Mouse (Mus musculus): ENCODE measurements around the gene 9530077C05Rik.
A peak's percentile ranks its signal among the peaks of the same experiment; 100 is the strongest.

9530077C05Rik gene

GRCm38 (mm10) chr9:22455041-22455440, 43.7 kb downstream of the 9530077C05Rik start:
- DNase-seq (ENCODE audit: low read depth, low spot score) = no peak

GRCm38 (mm10) chr9:22457142-22457835, 46.0 kb downstream of the 9530077C05Rik start:
- no peak for DNase-seq (ENCODE audit: low read depth, low spot score)

- DNase-seq (ENCODE audit: low read depth, low spot score) = no peak
These were observed 50.6 kb downstream of the 9530077C05Rik start for GRCm38 (mm10) chr9:22461946-22462345.

DNA sequence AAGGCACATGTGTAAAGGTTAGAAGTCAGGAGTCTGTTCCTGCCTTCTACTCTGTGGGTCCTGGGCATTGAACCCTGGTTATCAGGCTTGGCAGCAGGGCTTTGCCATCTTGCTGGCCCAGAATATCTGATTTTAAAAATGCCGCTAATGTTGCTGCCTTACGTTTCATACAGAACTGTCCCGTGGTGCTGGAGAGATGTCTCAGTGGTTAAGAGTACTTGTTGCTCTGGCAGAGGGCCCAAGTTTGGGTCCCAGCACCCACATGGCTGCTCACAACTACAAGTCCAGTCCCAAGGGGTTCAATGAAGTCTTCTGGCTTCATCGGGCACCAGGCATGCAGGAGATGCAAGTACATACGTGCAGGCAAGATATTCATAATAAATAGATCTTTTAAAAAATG, 54.9 kb downstream of the 9530077C05Rik start:
- DNase-seq (ENCODE audit: low read depth, low spot score) = no peak

- DNase-seq (ENCODE audit: low read depth, low spot score) = peak; percentile 68
These were observed 56.3 kb downstream of the 9530077C05Rik start for GRCm38 (mm10) chr9:22467371-22468169.

DNA sequence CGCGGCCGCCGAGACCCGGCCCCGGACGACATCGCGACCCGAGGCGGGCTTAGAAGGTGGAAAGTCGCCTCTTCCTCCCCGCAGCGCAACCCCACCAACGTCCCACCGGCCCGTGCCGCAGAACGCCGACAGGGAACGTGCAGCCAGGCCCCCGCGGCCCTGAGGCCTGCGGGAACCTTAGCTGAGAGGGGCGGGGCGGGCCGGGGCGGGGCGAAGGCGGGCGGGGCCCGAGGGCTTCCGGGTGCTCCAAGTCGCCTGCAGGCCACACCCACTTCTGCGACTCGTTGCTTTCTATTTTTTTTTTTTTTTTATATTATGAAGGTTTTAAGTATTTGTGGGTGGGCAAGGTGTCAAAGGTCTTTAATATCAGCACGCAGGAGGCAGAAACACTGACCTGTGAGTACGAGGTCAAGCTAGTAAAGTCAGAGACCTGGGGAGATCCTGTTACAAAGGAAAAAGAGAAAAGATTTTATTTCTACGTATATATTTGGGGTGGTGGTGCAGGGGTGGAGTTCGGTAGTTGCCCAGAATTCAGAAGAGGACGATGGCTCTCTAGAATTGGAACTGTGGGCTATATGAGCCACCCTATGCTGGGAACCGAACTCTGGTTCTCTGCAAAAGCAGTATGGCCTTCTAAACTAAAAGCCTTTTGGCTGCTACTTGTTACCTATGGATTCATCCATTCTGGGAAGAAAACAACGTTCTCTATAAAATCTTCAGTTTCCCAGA, 57.0 kb downstream of the 9530077C05Rik start:
- peak; percentile 92 for DNase-seq (ENCODE audit: low read depth, low spot score)

GRCm38 (mm10) chr9:22468899-22469259, 57.6 kb downstream of the 9530077C05Rik start:
- DNase-seq (ENCODE audit: low read depth, low spot score) = no peak

DNA sequence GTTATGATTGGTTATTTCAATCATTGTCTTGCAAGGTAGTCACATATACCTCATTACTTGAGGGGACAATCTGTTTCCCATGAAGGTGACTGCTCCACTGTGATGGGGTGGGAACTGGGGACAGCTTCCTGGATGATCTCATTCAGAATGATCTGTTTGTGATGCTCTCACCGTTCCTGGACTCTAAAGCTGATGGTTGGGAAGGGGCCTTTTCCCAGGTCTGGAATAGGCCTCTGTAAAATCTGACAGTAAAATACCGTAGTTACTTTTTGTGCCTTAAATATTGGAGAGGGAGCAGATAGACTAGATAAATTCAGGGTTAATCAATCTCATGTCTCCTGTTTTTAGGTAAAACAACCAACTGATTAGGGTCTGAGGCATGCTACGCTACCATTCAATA, 58.3 kb downstream of the 9530077C05Rik start, which contains the start of gene Rp9:
Rp9 (minus strand) TSS at position 101 of the 400 bp plus-strand sequence.
- no peak for DNase-seq (ENCODE audit: low read depth, low spot score)

- peak; percentile 99 for DNase-seq (ENCODE audit: low read depth, low spot score)
These were observed 64.1 kb downstream of the 9530077C05Rik start, which contains the start of gene Bbs9 for GRCm38 (mm10) chr9:22475424-22475868. Bbs9 (plus strand) TSS chr9:22475715.

- peak; percentile 17 for DNase-seq (ENCODE audit: low read depth, low spot score)
These were observed 65.0 kb downstream of the 9530077C05Rik start for GRCm38 (mm10) chr9:22476265-22476664.

GRCm38 (mm10) chr9:22478946-22479345, 67.6 kb downstream of the 9530077C05Rik start:
- DNase-seq (ENCODE audit: low read depth, low spot score) = peak; percentile 55

GRCm38 (mm10) chr9:22483866-22484561, 72.7 kb downstream of the 9530077C05Rik start:
- no peak for DNase-seq (ENCODE audit: low read depth, low spot score)

- no peak for DNase-seq (ENCODE audit: low read depth, low spot score)
These were observed 73.4 kb downstream of the 9530077C05Rik start for GRCm38 (mm10) chr9:22484562-22485308.

DNA sequence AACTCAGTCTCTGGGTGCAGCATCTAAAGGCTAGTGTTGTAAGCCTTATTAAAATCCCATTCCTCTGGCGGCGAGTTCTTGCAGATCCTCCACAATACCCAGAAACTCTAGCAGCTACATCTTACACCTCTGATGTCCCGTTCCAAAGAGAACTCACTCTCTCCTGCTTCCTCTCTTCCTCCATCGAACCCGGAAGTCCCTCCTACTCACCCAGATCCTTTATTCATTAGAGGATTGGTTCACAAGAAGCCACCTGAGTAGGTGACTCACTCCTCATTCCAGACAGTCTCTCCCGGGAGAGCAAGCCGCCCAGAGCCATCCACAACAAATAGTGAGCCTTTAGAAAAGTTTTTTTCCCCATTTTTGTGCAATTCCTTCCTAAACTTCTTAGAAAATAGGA, 74.9 kb downstream of the 9530077C05Rik start:
- peak; percentile 72 for DNase-seq (ENCODE audit: low read depth, low spot score)

DNA sequence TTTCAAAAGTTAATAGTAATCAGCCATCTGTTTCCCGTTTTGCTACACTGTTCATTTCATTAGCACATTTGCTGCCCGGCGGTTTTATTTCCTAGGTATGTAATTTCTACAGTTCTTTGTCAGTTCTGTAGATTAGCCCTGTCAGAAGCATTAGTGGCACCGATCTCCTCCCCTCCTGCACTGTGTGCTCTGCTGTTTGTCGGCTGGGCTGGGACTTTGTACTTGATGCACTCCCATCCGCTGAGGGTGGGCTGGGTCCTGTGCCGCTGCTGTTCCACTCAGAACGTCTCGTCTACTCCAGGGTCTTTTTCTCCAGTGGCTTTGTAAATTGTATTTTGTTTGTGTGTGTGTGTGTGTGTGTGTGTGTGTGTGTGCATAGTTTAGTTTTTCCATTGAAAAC, 77.7 kb downstream of the 9530077C05Rik start:
- DNase-seq (ENCODE audit: low read depth, low spot score) = peak; percentile 21
